Mouse (Mus musculus) embryonic fibroblast, embryonic 13.5 days (primary cell): Measurements from ENCODE around the gene Camk2d.

ENCODE experiments used
- CTCF ChIP-seq: IDR thresholded peaks from 2 replicates; pipeline ENCODE4 v1.5.1; 2011; ENCODE audit warnings: mild to moderate bottlenecking, control low read depth, low read length, moderate library complexity, borderline replicate concordance; ENCODE audit not compliant: insufficient read depth
- POLR2A ChIP-seq: IDR thresholded peaks from 2 replicates; pipeline ENCODE4 v1.6.1; 2011; ENCODE audit warnings: low read depth, mild to moderate bottlenecking, control low read depth, low read length, moderate library complexity

DNA sequence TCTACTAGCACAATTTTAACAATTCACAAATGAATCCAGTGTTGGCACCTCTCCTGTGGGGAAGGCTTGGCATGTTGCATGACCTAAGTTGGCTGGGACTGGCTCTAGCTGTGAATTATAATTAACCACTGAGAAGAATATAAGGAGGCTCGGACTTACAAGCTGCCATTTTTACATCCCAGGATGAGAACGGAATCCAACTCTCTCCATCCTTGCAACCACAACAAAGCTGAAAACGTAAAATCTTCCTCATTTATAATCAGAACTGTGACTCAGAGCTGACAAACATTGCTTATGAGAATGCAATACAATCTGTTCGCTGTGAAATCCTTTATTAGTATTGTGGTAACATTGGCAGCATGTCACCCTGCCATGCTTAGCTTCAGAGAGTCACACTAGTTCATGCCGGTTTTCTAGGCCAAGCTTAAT is 126.9 kb downstream of the Camk2d start:
- no peak for TF ChIP-seq CTCF
- no peak for TF ChIP-seq POLR2A
